Mouse (Mus musculus) intestine, embryonic 14.5 days (tissue): Measurements from ENCODE around the gene Asic2. TPM values are rescaled to one million over a fixed set of nuclear protein-coding genes. Genes with fewer than 3 reads are reported as not detected.

Experiments
- ATAC-seq: fragments of 200-750 bp; cut with Nextera tagmentation; replicated peaks from 2 replicates; pipeline ENCODE4 v1.8.0; 2017; ENCODE audit warnings: low read depth, moderate number of reproducible peaks, moderate TSS enrichment, moderate library complexity; ENCODE audit not compliant: low FRiP score, low TSS enrichment
- DNase-seq: peaks from one replicate; pipeline ENCODE4 v3.0.0-alpha.2; 2018; ENCODE audit warnings: low spot score
- H3K27ac ChIP-seq: fragments of 300-500 bp; sonication (generic); 2 replicates; pipeline ENCODE4 v1.5.1; 2014; ENCODE audit warnings: low read depth, mild to moderate bottlenecking, control low read depth
- H3K27me3 ChIP-seq: fragments of 300-500 bp; sonication (generic); replicated peaks from 2 replicates; pipeline ENCODE4 v1.6.1; 2014; ENCODE audit warnings: low read length, control low read depth; ENCODE audit not compliant: control insufficient read depth, insufficient read depth
- H3K36me3 ChIP-seq: fragments of 300-500 bp; sonication (generic); 2 replicates; pipeline ENCODE4 v1.6.1; 2014; ENCODE audit warnings: low read length, control low read depth; ENCODE audit not compliant: control insufficient read depth, insufficient read depth
- H3K4me1 ChIP-seq: fragments of 300-500 bp; sonication (generic); replicated peaks from 2 replicates; pipeline ENCODE4 v1.6.1; 2014; ENCODE audit warnings: low read length, control low read depth, mixed read lengths; ENCODE audit not compliant: control insufficient read depth, insufficient read depth
- H3K4me2 ChIP-seq: fragments of 300-500 bp; sonication (generic); 2 replicates; pipeline ENCODE4 v1.6.1; 2014; ENCODE audit warnings: low read length
- H3K4me3 ChIP-seq: fragments of 300-500 bp; sonication (generic); 2 replicates; pipeline ENCODE4 v1.5.1; 2014; ENCODE audit warnings: low read depth, low read length, control low read depth, mixed read lengths
- H3K9ac ChIP-seq: fragments of 300-500 bp; sonication (generic); 2 replicates; pipeline ENCODE4 v1.6.1; 2014; ENCODE audit warnings: mild to moderate bottlenecking, low read length
- H3K9me3 ChIP-seq: fragments of 300-500 bp; sonication (generic); 2 replicates; pipeline ENCODE4 v1.6.1; 2016; ENCODE audit warnings: low read length, control low read depth; ENCODE audit not compliant: control insufficient read depth
- WGBS: fragments of 180-500 bp; shearing (Covaris S2); extraction: QIAGEN DNeasy Blood & Tissue Kit; methylation state at CpG from one replicate; pipeline ENCODE4 v1.1.7; 2014; 5-methylcytosine and 5-hydroxymethylcytosine counted together
- polyA plus RNA-seq: library from polyadenylated mRNA; unstranded; fragments of >200 nt; fragmentation: Nextera tagmentation; extraction: Ambion mirVana; gene quantifications from 2 replicates; pipeline ENCODE4 v1.2.1, GENCODE M21; 2014

Gene Asic2
- polyA plus RNA-seq, 1 experiment from 2014 or later, result 0.22 TPM

DNA sequence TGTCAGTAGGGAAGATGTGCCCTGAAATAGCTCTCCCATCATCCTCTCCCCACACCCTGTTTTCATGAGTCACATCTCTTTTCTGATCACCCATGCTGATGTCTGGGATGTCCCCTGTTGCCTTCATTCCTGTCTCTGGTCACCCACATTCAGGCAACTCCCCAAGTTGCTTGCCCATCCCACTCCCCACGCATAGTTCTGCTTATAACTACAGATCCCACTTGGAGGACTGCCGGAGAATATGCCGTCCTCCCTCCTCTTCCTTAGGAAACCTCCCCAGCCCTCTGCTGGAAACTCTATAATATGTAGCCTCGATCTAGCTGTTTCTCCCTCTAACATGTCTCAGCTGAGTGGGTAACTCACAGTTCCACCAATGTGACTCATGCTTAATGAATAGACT, 167.4 kb downstream of the Asic2 start:
- Histone ChIP-seq H3K27me3 (no peaks in the 10 kb centered on the region), H3K9ac (no peak overlapping the region), H3K4me3 (no peak overlapping the region), H3K36me3 (no peaks in the 10 kb centered on the region), H3K27ac (no peak overlapping the region), H3K4me2 (no peak overlapping the region), H3K9me3 (no peaks in the 10 kb centered on the region), H3K4me1 (no peaks in the 10 kb centered on the region)
- 69% methylated on average over 4 of the region's 4 CpGs for WGBS
- DNase-seq, result no peak
- no peak for ATAC-seq

DNA sequence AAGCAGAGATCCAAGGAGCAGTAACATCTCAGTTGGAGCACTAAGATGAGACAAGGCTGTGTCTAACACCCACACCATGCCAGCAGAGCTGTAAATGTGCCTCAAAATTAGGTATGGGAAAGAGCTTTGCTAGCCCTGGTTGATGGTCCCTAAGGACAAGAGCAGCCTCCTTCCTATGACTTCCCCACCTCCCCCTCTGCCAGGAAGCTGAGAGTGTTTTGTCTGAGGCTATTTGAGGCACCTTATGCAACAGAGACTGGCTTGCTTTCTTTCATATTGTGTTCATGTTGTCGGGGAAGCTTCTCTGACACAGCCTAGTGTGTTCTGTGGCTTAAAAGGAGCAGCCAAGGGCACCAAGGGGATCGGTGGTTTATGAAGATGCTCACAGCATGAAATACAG, 174.7 kb downstream of the Asic2 start:
- Histone ChIP-seq H3K27ac (no peak overlapping the region), H3K9ac (no peak overlapping the region), H3K4me1 (no peaks in the 10 kb centered on the region), H3K4me2 (no peak overlapping the region), H3K27me3 (no peaks in the 10 kb centered on the region), H3K9me3 (no peaks in the 10 kb centered on the region), H3K4me3 (no peak overlapping the region), H3K36me3 (no peaks in the 10 kb centered on the region)
- DNase-seq (no peak), ATAC-seq (no peak)
- 79% methylated on average over 2 of the region's 2 CpGs for WGBS

DNA sequence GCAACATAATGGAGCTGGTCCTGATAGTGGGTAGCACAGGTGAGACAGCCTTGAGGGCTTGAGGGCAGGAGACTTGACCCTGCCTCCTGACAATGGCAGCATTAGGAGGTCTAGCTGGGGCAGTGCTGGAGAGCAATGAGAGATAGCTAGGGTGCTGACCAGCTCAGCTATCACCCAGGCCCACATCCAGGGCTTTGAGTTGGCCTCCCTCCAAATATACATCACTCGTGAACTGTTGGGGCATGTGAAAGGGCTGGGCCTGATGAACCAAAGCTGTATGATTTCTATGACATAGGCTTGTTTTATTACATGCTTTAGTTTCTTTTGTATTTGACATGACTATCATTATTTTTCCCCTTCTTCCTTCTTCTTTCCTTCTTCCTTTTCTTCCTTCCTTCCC, 176.7 kb downstream of the Asic2 start:
- Histone ChIP-seq H3K4me1 (no peaks in the 10 kb centered on the region), H3K4me3 (no peak overlapping the region), H3K27me3 (no peaks in the 10 kb centered on the region), H3K4me2 (no peak overlapping the region), H3K27ac (no peak overlapping the region), H3K9ac (no peak overlapping the region), H3K9me3 (no peaks in the 10 kb centered on the region), H3K36me3 (no peaks in the 10 kb centered on the region)
- 71% methylated on average over 1 of the region's 1 CpGs for WGBS
- DNase-seq (no peak), ATAC-seq (no peak)

DNA sequence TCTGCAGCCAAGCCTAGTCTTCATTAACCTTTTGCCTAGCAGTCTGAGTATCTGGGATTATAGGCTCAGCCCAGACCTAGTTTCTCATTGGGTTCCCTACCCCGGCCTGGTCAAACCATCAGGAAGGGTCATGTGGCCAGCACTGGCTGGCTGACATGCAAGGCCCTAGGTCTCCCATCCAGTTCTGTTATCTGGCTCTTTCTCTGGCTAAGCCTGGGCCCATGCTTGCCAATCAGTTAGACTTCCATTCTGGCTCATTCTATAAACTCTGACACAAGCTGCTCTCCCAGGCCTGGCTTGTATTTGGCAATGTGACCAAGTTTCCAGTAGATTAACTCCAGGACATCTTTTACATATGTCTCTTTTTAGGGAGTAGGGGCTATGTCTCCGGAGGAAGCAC, 187.7 kb downstream of the Asic2 start:
- WGBS, result 82% methylated on average over 2 of the region's 2 CpGs
- DNase-seq, result no peak

DNA sequence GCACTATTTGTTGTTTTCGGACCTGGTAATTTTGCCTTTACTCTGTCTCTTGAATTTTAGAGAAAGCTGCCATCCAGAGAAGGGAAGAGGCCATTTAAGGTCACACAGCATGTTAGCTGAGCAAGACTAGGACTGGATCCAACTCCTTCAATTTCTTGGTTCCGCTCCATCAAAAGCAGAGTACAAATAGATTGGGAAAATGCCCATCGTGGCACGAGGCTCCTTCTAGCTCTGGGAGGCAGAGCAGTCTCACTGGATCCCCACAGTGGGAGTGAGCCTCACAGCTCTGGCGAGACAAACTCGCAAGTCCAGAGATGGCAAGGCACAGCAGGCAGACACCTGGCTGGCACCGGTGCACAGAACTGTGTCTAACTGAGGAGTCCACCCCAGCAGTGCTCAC, 188.4 kb downstream of the Asic2 start:
- Histone ChIP-seq H3K4me2 (no peak overlapping the region), H3K36me3 (no peaks in the 10 kb centered on the region), H3K4me1 (no peaks in the 10 kb centered on the region), H3K9me3 (no peaks in the 10 kb centered on the region), H3K9ac (no peak overlapping the region), H3K4me3 (no peak overlapping the region), H3K27ac (no peak overlapping the region), H3K27me3 (no peaks in the 10 kb centered on the region)
- 87% methylated on average over 7 of the region's 7 CpGs for WGBS
- ATAC-seq, result no peak
- no peak for DNase-seq

More for the DNA sequence above, 187.7 kb downstream of the Asic2 start:
- no peak overlapping the region for H3K27ac ChIP-seq
- no peaks in the 10 kb centered on the region for H3K36me3 ChIP-seq
- H3K4me1 ChIP-seq, result no peaks in the 10 kb centered on the region
- no peaks in the 10 kb centered on the region for H3K9me3 ChIP-seq
- ATAC-seq, result no peak
- H3K4me3 ChIP-seq, result no peak overlapping the region
- H3K27me3 ChIP-seq, result no peaks in the 10 kb centered on the region
- no peak overlapping the region for H3K9ac ChIP-seq
- H3K4me2 ChIP-seq, result no peak overlapping the region

DNA sequence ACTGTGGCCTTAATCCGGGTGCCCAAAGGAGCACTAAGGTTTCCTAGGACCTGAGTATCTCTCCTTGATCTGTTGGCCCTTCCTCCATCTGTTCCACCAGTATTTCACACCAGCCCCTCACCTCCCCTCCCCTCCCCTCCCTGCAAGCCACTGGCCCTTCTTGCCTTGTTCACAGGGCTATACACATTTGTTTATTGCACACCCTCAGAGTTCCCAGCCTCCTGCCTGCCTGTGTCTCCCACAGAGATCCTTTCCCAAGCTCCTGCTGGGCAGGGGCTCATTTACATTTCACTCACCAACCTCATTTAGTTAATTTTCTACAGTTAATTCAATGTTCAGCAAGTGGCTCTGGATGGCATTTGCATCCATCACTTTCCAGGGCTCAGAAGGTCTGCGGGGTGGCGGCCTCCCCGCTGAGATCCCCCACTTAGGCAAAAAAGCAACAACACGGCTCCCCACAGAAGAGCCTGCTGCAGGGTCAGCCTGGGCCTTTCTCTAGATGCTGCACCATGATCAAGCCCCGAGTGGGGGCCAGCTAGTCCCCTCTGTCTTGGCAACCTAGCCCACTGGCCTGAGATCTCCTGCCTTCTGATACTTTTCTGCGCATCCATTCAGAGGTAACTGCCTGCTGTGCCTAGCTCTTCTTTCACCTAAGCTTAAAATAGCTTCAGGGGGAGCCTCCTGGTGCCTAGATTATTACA, 196.9 kb downstream of the Asic2 start:
- Histone ChIP-seq H3K27me3 (no peaks in the 10 kb centered on the region), H3K27ac (no peak overlapping the region), H3K4me2 (no peak overlapping the region), H3K4me3 (no peak overlapping the region), H3K9ac (no peak overlapping the region), H3K4me1 (no peaks in the 10 kb centered on the region), H3K9me3 (no peaks in the 10 kb centered on the region), H3K36me3 (no peaks in the 10 kb centered on the region)
- no peak for DNase-seq
- WGBS, result 21% methylated on average over 7 of the region's 7 CpGs
- no peak for ATAC-seq

DNA sequence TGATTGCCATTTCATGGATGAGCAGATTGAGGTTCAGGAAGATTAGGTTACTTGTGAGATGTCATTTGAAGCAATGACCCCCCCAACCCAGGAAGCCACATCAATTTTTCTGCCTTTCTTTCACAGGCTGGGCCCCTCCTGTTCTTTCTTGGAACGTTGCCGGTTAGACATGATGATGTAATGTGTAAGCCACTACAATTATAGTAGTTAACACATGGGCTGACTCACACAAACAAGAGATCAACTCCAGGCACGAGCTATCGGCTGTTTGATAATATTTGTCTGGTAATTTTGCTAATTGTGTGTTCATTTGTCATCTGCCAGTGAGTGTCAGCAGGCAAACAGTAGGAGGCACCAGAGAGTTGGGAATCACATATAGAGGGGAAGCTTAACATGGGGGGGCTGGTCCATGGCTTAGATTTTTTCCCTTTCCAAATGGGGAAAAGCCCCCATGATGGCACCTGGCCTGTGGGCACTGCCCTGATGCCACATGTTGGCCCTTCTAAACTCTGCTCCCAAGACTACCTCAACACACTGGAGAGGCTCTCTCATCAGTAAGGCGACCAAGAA, 198.5 kb downstream of the Asic2 start:
- 62% methylated on average over 5 of the region's 5 CpGs for WGBS
- Histone ChIP-seq H3K4me3 (no peak overlapping the region), H3K27ac (no peak overlapping the region), H3K9me3 (no peaks in the 10 kb centered on the region), H3K9ac (no peak overlapping the region), H3K27me3 (no peaks in the 10 kb centered on the region), H3K4me2 (no peak overlapping the region), H3K36me3 (no peaks in the 10 kb centered on the region), H3K4me1 (no peaks in the 10 kb centered on the region)
- ATAC-seq (no peak), DNase-seq (no peak)

DNA sequence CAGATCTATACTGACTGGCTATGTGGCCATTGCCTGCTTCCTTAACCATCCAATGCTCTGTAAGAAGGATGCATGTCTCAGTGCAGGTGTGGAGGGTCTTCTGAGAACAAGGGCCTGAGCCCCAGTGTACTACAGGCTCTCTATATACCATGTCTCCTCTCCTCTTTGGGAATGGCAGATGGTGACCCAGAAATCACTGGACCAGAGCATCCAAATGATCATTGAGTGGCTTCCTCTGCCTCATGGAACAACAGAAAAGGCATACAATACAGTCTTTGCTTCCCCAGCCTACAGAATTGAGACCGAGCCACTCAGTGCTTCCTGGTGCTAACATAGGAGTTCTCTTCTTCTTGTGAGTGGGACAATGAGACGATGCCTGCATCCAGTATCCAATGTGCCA, 200.0 kb downstream of the Asic2 start:
- no peak for DNase-seq
- ATAC-seq, result no peak
- no peak overlapping the region for H3K27ac ChIP-seq
- no peak overlapping the region for H3K4me3 ChIP-seq
- H3K9me3 ChIP-seq, result no peaks in the 10 kb centered on the region
- no peaks in the 10 kb centered on the region for H3K27me3 ChIP-seq
- H3K4me2 ChIP-seq, result no peak overlapping the region
- WGBS, result 96% methylated on average over 2 of the region's 2 CpGs
- no peaks in the 10 kb centered on the region for H3K36me3 ChIP-seq
- no peaks in the 10 kb centered on the region for H3K4me1 ChIP-seq
- H3K9ac ChIP-seq, result no peak overlapping the region

DNA sequence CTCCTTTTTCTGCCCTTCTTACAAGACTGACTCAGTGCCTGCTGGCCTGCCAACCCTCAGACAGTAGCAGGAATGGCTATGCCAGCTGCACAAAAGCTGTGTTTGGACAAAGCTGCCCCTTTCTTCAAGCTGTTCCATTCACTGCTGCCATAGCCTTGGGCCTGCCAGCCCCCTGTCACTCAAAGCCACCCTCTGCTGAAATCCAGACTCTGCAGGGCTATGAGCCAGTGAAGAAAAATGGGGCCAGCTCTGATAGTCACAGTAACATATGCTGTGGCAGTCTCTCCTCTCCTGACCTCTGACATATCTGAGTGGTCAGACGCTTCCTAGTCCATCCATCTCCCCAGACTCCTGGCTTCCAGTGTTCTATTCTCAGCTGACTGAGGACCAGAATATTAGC, 200.5 kb downstream of the Asic2 start:
- H3K27me3 ChIP-seq, result no peaks in the 10 kb centered on the region
- H3K4me1 ChIP-seq, result no peaks in the 10 kb centered on the region
- H3K36me3 ChIP-seq, result no peaks in the 10 kb centered on the region
- no peak overlapping the region for H3K27ac ChIP-seq
- no peak overlapping the region for H3K4me2 ChIP-seq
- 45% methylated on average over 1 of the region's 1 CpGs for WGBS
- DNase-seq (no peak), ATAC-seq (no peak)
- H3K9me3 ChIP-seq, result no peaks in the 10 kb centered on the region
- H3K9ac ChIP-seq, result no peak overlapping the region
- H3K4me3 ChIP-seq, result no peak overlapping the region
